Mouse (Mus musculus) brain, embryonic 14.5 days (tissue): ENCODE results near the gene Heatr4.

Source experiments
- CTCF ChIP-seq: fragments of 200-500 bp; IDR thresholded peaks from 2 replicates; pipeline ENCODE4 v1.5.1; 2012; ENCODE audit warnings: inconsistent platforms, mild to moderate bottlenecking, moderate library complexity, borderline replicate concordance; ENCODE audit not compliant: insufficient read depth, insufficient read length; ENCODE audit errors: extremely low read depth
- POLR2A ChIP-seq: fragments of 200-500 bp; IDR thresholded peaks from 2 replicates; pipeline ENCODE4 v1.6.1; 2012; ENCODE audit warnings: mild to moderate bottlenecking, inconsistent platforms, borderline replicate concordance; ENCODE audit not compliant: poor library complexity, insufficient read depth, insufficient read length, severe bottlenecking; ENCODE audit errors: extremely low read depth

DNA sequence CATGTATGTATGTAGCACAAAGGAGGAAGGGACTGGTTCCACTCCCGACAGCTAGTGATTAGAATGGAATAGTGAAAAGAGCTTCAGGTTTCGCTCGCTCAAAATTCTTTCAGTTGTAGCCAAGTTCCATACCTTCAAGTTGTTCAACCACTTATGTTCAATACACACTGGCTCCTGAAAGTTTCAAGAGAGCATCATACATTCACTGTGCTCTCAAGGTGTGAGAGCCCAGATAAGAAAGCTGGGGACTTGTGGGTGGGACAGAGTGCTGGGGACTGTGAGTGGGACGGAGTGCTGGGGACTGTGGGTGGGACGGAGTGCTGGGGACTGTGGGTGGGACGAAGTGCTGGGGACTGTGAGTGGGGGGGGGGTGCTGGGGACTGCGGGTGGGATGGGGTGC is 19.4 kb downstream of the Heatr4 start:
- TF ChIP-seq POLR2A (no peak), CTCF (no peak)
